Mouse (Mus musculus): ENCODE results near the gene Gabpb1. TPM values are rescaled to one million over a fixed set of nuclear protein-coding genes. Genes with fewer than 3 reads are reported as not detected.

Gabpb1 gene
- polyA plus RNA-seq, 2 experiments, result 9.4 to 23.1 TPM

GRCm38 (mm10) chr2:126628455-126628995, 47.6 kb downstream of the Gabpb1 start:
- WGBS (ENCODE audit: insufficient replicate concordance), result 84% methylated on average over 9 of the region's 9 CpGs
- Histone ChIP-seq H3K4me1 (replicated peaks; ENCODE audit: control insufficient read depth in 2 of 2, insufficient read depth in 2 of 2, low read length in 1 of 2) (no peaks in the 10 kb centered on the region), H3K4me2 (ENCODE audit: low read depth) (no peak overlapping the region), H3K4me3 (ENCODE audit: insufficient read depth in 1 of 2, low read depth in 2 of 2, low read length in 2 of 2) (no peak overlapping the region), H3K36me3 (replicated peaks; ENCODE audit: control insufficient read depth, insufficient read depth, low read depth) (no peaks in the 10 kb centered on the region; the same call in none of the 2 replicates), H3K9ac (replicated peaks) (no peak overlapping the region), H3K27ac (no peak overlapping the region), H3K27me3 (ENCODE audit: control insufficient read depth, insufficient read depth, low read length) (no peaks in the 10 kb centered on the region), H3K9me3 (ENCODE audit: control insufficient read depth, low read length) (no peaks in the 10 kb centered on the region)
- no peak for ATAC-seq (ENCODE audit: insufficient read depth)
- TF ChIP-seq EP300 (IDR thresholded peaks at IDR 0.05; ENCODE audit: low read depth), result no peak
- no peak for TF ChIP-seq CTCF (IDR thresholded peaks at IDR 0.05; ENCODE audit: low read depth)
- no peak for DNase-seq (ENCODE audit: low read depth in 3 of 3, low spot score in 3 of 3)

GRCm38 (mm10) chr2:126623138-126623537, 53.0 kb downstream of the Gabpb1 start:
- TF ChIP-seq CTCF (IDR thresholded peaks at IDR 0.05; ENCODE audit: low read depth), result no peak
- no peak for TF ChIP-seq EP300 (IDR thresholded peaks at IDR 0.05; ENCODE audit: low read depth)
- Histone ChIP-seq H3K36me3 (replicated peaks; ENCODE audit: control insufficient read depth, insufficient read depth, low read depth) (no peaks in the 10 kb centered on the region), H3K4me1 (replicated peaks; ENCODE audit: control insufficient read depth in 2 of 2, insufficient read depth in 2 of 2, low read length in 1 of 2) (peaks cover 0 to 5% of the 10 kb centered on the region in 2 experiments; a peak in 2 of 4 replicates), H3K4me3 (ENCODE audit: insufficient read depth in 1 of 2, low read depth in 2 of 2, low read length in 2 of 2) (no peak overlapping the region), H3K27me3 (ENCODE audit: control insufficient read depth, insufficient read depth, low read length) (no peaks in the 10 kb centered on the region), H3K9ac (replicated peaks) (no peak overlapping the region), H3K9me3 (ENCODE audit: control insufficient read depth, low read length) (no peaks in the 10 kb centered on the region), H3K27ac (no peak overlapping the region), H3K4me2 (ENCODE audit: low read depth) (no peak overlapping the region)
- DNase-seq (ENCODE audit: low read depth in 3 of 3, low spot score in 3 of 3) (no peak), ATAC-seq (ENCODE audit: insufficient read depth) (no peak)

GRCm38 (mm10) chr2:126622455-126622854, 53.7 kb downstream of the Gabpb1 start:
- DNase-seq (ENCODE audit: low read depth in 3 of 3, low spot score in 3 of 3) (no peak), ATAC-seq (ENCODE audit: insufficient read depth) (no peak)
- 44% methylated on average over 2 of the region's 2 CpGs for WGBS (ENCODE audit: insufficient replicate concordance)
- Histone ChIP-seq H3K27me3 (ENCODE audit: control insufficient read depth, insufficient read depth, low read length) (no peaks in the 10 kb centered on the region), H3K4me1 (replicated peaks; ENCODE audit: control insufficient read depth in 2 of 2, insufficient read depth in 2 of 2, low read length in 1 of 2) (peaks cover 0 to 5% of the 10 kb centered on the region in 2 experiments; a peak in 2 of 4 replicates), H3K4me2 (ENCODE audit: low read depth) (no peak overlapping the region), H3K9me3 (ENCODE audit: control insufficient read depth, low read length) (no peaks in the 10 kb centered on the region), H3K4me3 (ENCODE audit: insufficient read depth in 1 of 2, low read depth in 2 of 2, low read length in 2 of 2) (no peak overlapping the region), H3K27ac (no peak overlapping the region), H3K36me3 (replicated peaks; ENCODE audit: control insufficient read depth, insufficient read depth, low read depth) (no peaks in the 10 kb centered on the region), H3K9ac (replicated peaks) (no peak overlapping the region)
- TF ChIP-seq CTCF (IDR thresholded peaks at IDR 0.05; ENCODE audit: low read depth), result no peak

GRCm38 (mm10) chr2:126619249-126619704, 56.9 kb downstream of the Gabpb1 start, which contains the start of gene Hdc:
Gene Hdc (minus strand): TSS chr2:126619299.
- ATAC-seq (ENCODE audit: insufficient read depth) (no peak), DNase-seq (ENCODE audit: low read depth in 3 of 3, low spot score in 3 of 3) (no peak)
- 21% methylated on average over 14 of the region's 14 CpGs for WGBS (ENCODE audit: insufficient replicate concordance)
- peak within 1 kb of the TSS; percentile 18 for H3K4me2 ChIP-seq (ENCODE audit: low read depth)
- H3K9ac ChIP-seq (replicated peaks), result no peak within 1 kb of the TSS
- no peaks in the 10 kb centered on the region for H3K27me3 ChIP-seq (ENCODE audit: control insufficient read depth, insufficient read depth, low read length)
- H3K9me3 ChIP-seq (ENCODE audit: control insufficient read depth, low read length), result no peaks in the 10 kb centered on the region
- no peaks in the 10 kb centered on the region for H3K36me3 ChIP-seq (replicated peaks; ENCODE audit: control insufficient read depth, insufficient read depth, low read depth)
- TF ChIP-seq EP300 (IDR thresholded peaks at IDR 0.05; ENCODE audit: low read depth) (no peak), CTCF (IDR thresholded peaks at IDR 0.05; ENCODE audit: low read depth) (no peak)
- H3K4me3 ChIP-seq (ENCODE audit: insufficient read depth in 1 of 2, low read depth in 2 of 2, low read length in 2 of 2), result no peak within 1 kb of the TSS
- H3K27ac ChIP-seq, result no peak within 1 kb of the TSS
- H3K4me1 ChIP-seq (replicated peaks; ENCODE audit: control insufficient read depth in 2 of 2, insufficient read depth in 2 of 2, low read length in 1 of 2), result peaks cover 0 to 5% of the 10 kb centered on the region in 2 experiments; a peak in 2 of 4 replicates

GRCm38 (mm10) chr2:126618470-126619179, 57.5 kb downstream of the Gabpb1 start:
- H3K27me3 ChIP-seq (ENCODE audit: control insufficient read depth, insufficient read depth, low read length), result no peaks in the 10 kb centered on the region
- TF ChIP-seq CTCF (IDR thresholded peaks at IDR 0.05; ENCODE audit: low read depth) (no peak), EP300 (IDR thresholded peaks at IDR 0.05; ENCODE audit: low read depth) (no peak)
- ATAC-seq (ENCODE audit: insufficient read depth) (no peak), DNase-seq (ENCODE audit: low read depth in 3 of 3, low spot score in 3 of 3) (no peak)
- peaks cover 0 to 5% of the 10 kb centered on the region in 2 experiments; a peak in 2 of 4 replicates for H3K4me1 ChIP-seq (replicated peaks; ENCODE audit: control insufficient read depth in 2 of 2, insufficient read depth in 2 of 2, low read length in 1 of 2)
- H3K9ac ChIP-seq (replicated peaks), result no peak overlapping the region
- 16% methylated on average over 8 of the region's 8 CpGs for WGBS (ENCODE audit: insufficient replicate concordance)
- H3K9me3 ChIP-seq (ENCODE audit: control insufficient read depth, low read length), result no peaks in the 10 kb centered on the region
- H3K27ac ChIP-seq, result no peak overlapping the region
- no peaks in the 10 kb centered on the region for H3K36me3 ChIP-seq (replicated peaks; ENCODE audit: control insufficient read depth, insufficient read depth, low read depth)
- peak overlapping the region; percentile 18 for H3K4me2 ChIP-seq (ENCODE audit: low read depth)
- no peak overlapping the region for H3K4me3 ChIP-seq (ENCODE audit: insufficient read depth in 1 of 2, low read depth in 2 of 2, low read length in 2 of 2)

Measured in liver, embryonic 14.5 days (tissue).